Mouse (Mus musculus): ENCODE results near the gene Itga11. TPM values are rescaled to one million over a fixed set of nuclear protein-coding genes. Genes with fewer than 3 reads are reported as not detected.
A peak's percentile ranks its signal among the peaks of the same experiment; 100 is the strongest.

Itga11 gene
- polyA plus RNA-seq, 1 experiment from 2014 or later, result 0.29 TPM

- TF ChIP-seq CTCF (IDR thresholded peaks at IDR 0.05; ENCODE audit: low read depth) (peak; percentile 11; the same call in 1 of the 2 replicates), EP300 (optimal IDR thresholded peaks at IDR 0.05) (no peak)
- no peaks in the 10 kb centered on the region for H3K36me3 ChIP-seq (ENCODE audit: control insufficient read depth, insufficient read depth, low read length)
- ATAC-seq (ENCODE audit: low FRiP score, low TSS enrichment), result no peak
- H3K4me2 ChIP-seq (replicated peaks; ENCODE audit: low read depth), result no peak overlapping the region
- H3K9me3 ChIP-seq (ENCODE audit: control insufficient read depth, low read length), result no peaks in the 10 kb centered on the region
- no peaks in the 10 kb centered on the region for H3K4me1 ChIP-seq (replicated peaks; ENCODE audit: control insufficient read depth, insufficient read depth)
- WGBS, result 73% methylated on average over 17 of the region's 17 CpGs
- H3K4me3 ChIP-seq (ENCODE audit: low read depth, low read length), result no peak overlapping the region
- H3K27me3 ChIP-seq (ENCODE audit: control insufficient read depth, insufficient read depth, low read length), result no peaks in the 10 kb centered on the region
- H3K27ac ChIP-seq (replicated peaks), result no peak overlapping the region
- H3K9ac ChIP-seq (ENCODE audit: low read length), result no peak overlapping the region
- no peak for DNase-seq (ENCODE audit: low spot score)
Observed at GRCm38 (mm10) chr9:62767464-62767863, 89.8 kb downstream of the Itga11 start.

- DNase-seq (ENCODE audit: low spot score), result no peak
- H3K27me3 ChIP-seq (ENCODE audit: control insufficient read depth, insufficient read depth, low read length), result no peaks in the 10 kb centered on the region
- no peak for ATAC-seq (ENCODE audit: low FRiP score, low TSS enrichment)
- no peak overlapping the region for H3K4me3 ChIP-seq (ENCODE audit: low read depth, low read length)
- no peak for TF ChIP-seq EP300 (optimal IDR thresholded peaks at IDR 0.05)
- no peak for TF ChIP-seq CTCF (IDR thresholded peaks at IDR 0.05; ENCODE audit: low read depth)
- no peaks in the 10 kb centered on the region for H3K36me3 ChIP-seq (ENCODE audit: control insufficient read depth, insufficient read depth, low read length)
- H3K9me3 ChIP-seq (ENCODE audit: control insufficient read depth, low read length), result no peaks in the 10 kb centered on the region
- no peaks in the 10 kb centered on the region for H3K4me1 ChIP-seq (replicated peaks; ENCODE audit: control insufficient read depth, insufficient read depth)
- no peak overlapping the region for H3K9ac ChIP-seq (ENCODE audit: low read length)
- no peak overlapping the region for H3K4me2 ChIP-seq (replicated peaks; ENCODE audit: low read depth)
- H3K27ac ChIP-seq (replicated peaks), result no peak overlapping the region
- WGBS, result 79% methylated on average over 5 of the region's 5 CpGs
Observed at GRCm38 (mm10) chr9:62768361-62768760, 90.7 kb downstream of the Itga11 start.

GRCm38 (mm10) chr9:62772746-62773145 is 95.1 kb downstream of the Itga11 start:
- ATAC-seq (ENCODE audit: low FRiP score, low TSS enrichment) (no peak), DNase-seq (ENCODE audit: low spot score) (no peak)
- Histone ChIP-seq H3K4me3 (ENCODE audit: low read depth, low read length) (no peak overlapping the region), H3K36me3 (ENCODE audit: control insufficient read depth, insufficient read depth, low read length) (no peaks in the 10 kb centered on the region), H3K4me1 (replicated peaks; ENCODE audit: control insufficient read depth, insufficient read depth) (no peaks in the 10 kb centered on the region), H3K4me2 (replicated peaks; ENCODE audit: low read depth) (no peak overlapping the region), H3K27me3 (ENCODE audit: control insufficient read depth, insufficient read depth, low read length) (no peaks in the 10 kb centered on the region), H3K27ac (replicated peaks) (no peak overlapping the region), H3K9me3 (ENCODE audit: control insufficient read depth, low read length) (no peaks in the 10 kb centered on the region), H3K9ac (ENCODE audit: low read length) (no peak overlapping the region)
- 67% methylated on average over 8 of the region's 8 CpGs for WGBS
- TF ChIP-seq EP300 (optimal IDR thresholded peaks at IDR 0.05) (no peak), CTCF (IDR thresholded peaks at IDR 0.05; ENCODE audit: low read depth) (no peak)

- WGBS, result 21% methylated on average over 4 of the region's 4 CpGs
- Histone ChIP-seq H3K27me3 (ENCODE audit: control insufficient read depth, insufficient read depth, low read length) (no peaks in the 10 kb centered on the region), H3K4me2 (replicated peaks; ENCODE audit: low read depth) (no peak overlapping the region)
Observed at GRCm38 (mm10) chr9:62775464-62775863, 97.8 kb downstream of the Itga11 start.

GRCm38 (mm10) chr9:62777461-62777860 is 99.8 kb downstream of the Itga11 start:
- Histone ChIP-seq H3K9me3 (ENCODE audit: control insufficient read depth, low read length) (no peaks in the 10 kb centered on the region), H3K4me2 (replicated peaks; ENCODE audit: low read depth) (no peak overlapping the region; the same call in 1 of the 2 replicates), H3K4me3 (ENCODE audit: low read depth, low read length) (no peak overlapping the region), H3K36me3 (ENCODE audit: control insufficient read depth, insufficient read depth, low read length) (no peaks in the 10 kb centered on the region), H3K9ac (ENCODE audit: low read length) (no peak overlapping the region), H3K4me1 (replicated peaks; ENCODE audit: control insufficient read depth, insufficient read depth) (no peaks in the 10 kb centered on the region), H3K27me3 (ENCODE audit: control insufficient read depth, insufficient read depth, low read length) (no peaks in the 10 kb centered on the region), H3K27ac (replicated peaks) (no peak overlapping the region)
- DNase-seq (ENCODE audit: low spot score) (peak; percentile 62), ATAC-seq (ENCODE audit: low FRiP score, low TSS enrichment) (peak; percentile 45)
- no peak for TF ChIP-seq EP300 (optimal IDR thresholded peaks at IDR 0.05)
- peak; percentile 92 for TF ChIP-seq CTCF (IDR thresholded peaks at IDR 0.05; ENCODE audit: low read depth)
- WGBS, result 7% methylated on average over 5 of the region's 5 CpGs

More at GRCm38 (mm10) chr9:62775464-62775863, 97.8 kb downstream of the Itga11 start:
- H3K4me3 ChIP-seq (ENCODE audit: low read depth, low read length), result no peak overlapping the region
- no peak for ATAC-seq (ENCODE audit: low FRiP score, low TSS enrichment)
- H3K27ac ChIP-seq (replicated peaks), result no peak overlapping the region
- peak; percentile 19 for DNase-seq (ENCODE audit: low spot score)
- no peaks in the 10 kb centered on the region for H3K36me3 ChIP-seq (ENCODE audit: control insufficient read depth, insufficient read depth, low read length)
- no peak overlapping the region for H3K9ac ChIP-seq (ENCODE audit: low read length)
- no peaks in the 10 kb centered on the region for H3K9me3 ChIP-seq (ENCODE audit: control insufficient read depth, low read length)
- no peak for TF ChIP-seq CTCF (IDR thresholded peaks at IDR 0.05; ENCODE audit: low read depth)
- TF ChIP-seq EP300 (optimal IDR thresholded peaks at IDR 0.05), result no peak
- H3K4me1 ChIP-seq (replicated peaks; ENCODE audit: control insufficient read depth, insufficient read depth), result no peaks in the 10 kb centered on the region

- Histone ChIP-seq H3K27ac (replicated peaks) (no peak overlapping the region), H3K9me3 (ENCODE audit: control insufficient read depth, low read length) (no peaks in the 10 kb centered on the region), H3K9ac (ENCODE audit: low read length) (no peak overlapping the region), H3K4me1 (replicated peaks; ENCODE audit: control insufficient read depth, insufficient read depth) (no peaks in the 10 kb centered on the region), H3K36me3 (ENCODE audit: control insufficient read depth, insufficient read depth, low read length) (no peaks in the 10 kb centered on the region), H3K4me3 (ENCODE audit: low read depth, low read length) (no peak overlapping the region), H3K27me3 (ENCODE audit: control insufficient read depth, insufficient read depth, low read length) (no peaks in the 10 kb centered on the region), H3K4me2 (replicated peaks; ENCODE audit: low read depth) (no peak overlapping the region)
- DNase-seq (ENCODE audit: low spot score) (peak; percentile 12), ATAC-seq (ENCODE audit: low FRiP score, low TSS enrichment) (no peak)
- WGBS, result 75% methylated on average over 9 of the region's 9 CpGs
- TF ChIP-seq CTCF (IDR thresholded peaks at IDR 0.05; ENCODE audit: low read depth) (no peak), EP300 (optimal IDR thresholded peaks at IDR 0.05) (no peak)
Observed at GRCm38 (mm10) chr9:62778721-62779120, 101.1 kb downstream of the Itga11 start.
